Mouse (Mus musculus) adrenal gland (tissue): Measurements from ENCODE around the gene Rtn3.
"Not testable (repeated sequence)": the region's sequence is repeated elsewhere in the genome, so short reads cannot be mapped to it uniquely, and the experiment has no call there.

Experiments used
- intact Hi-C: fragments of 180-260 bp; cut with DNase I; formaldehyde crosslinking; loops from one replicate; pipeline ENCODE4 v1.15.1; 2025
- long read RNA-seq, 2 experiments: library from polyadenylated mRNA; unstranded; transcript quantifications; one replicate each; pipeline ENCODE4 v2.0.0; 2020; ENCODE audit warnings: borderline replicate concordance in 1 of 2; ENCODE audit not compliant: insufficient replicate concordance in 1 of 2

Gene Rtn3
- long read RNA-seq, experiment 1, transcript Rtn3-203 (7 exons, 2,762 nt), result major isoform, 79 of 96 reads
- long read RNA-seq, experiment 1, partial matches to known transcripts, result 1 of 96 reads
- long read RNA-seq, experiment 1, other reads (novel, unspliced or antisense), result 16 of 96 reads
- long read RNA-seq, experiment 2, transcript Rtn3-203 (7 exons, 2,762 nt), result major isoform, 81 of 94 reads
- long read RNA-seq, experiment 2, partial matches to known transcripts, result 2 of 94 reads
- long read RNA-seq, experiment 2, other reads (novel, unspliced or antisense), result 11 of 94 reads

- intact Hi-C loops, result no loop called here
Measured at GRCm38 (mm10) chr19:7482599-7483511, at the start of gene Rtn3. Rtn3 (minus strand) TSS chr19:7483281.

DNA sequence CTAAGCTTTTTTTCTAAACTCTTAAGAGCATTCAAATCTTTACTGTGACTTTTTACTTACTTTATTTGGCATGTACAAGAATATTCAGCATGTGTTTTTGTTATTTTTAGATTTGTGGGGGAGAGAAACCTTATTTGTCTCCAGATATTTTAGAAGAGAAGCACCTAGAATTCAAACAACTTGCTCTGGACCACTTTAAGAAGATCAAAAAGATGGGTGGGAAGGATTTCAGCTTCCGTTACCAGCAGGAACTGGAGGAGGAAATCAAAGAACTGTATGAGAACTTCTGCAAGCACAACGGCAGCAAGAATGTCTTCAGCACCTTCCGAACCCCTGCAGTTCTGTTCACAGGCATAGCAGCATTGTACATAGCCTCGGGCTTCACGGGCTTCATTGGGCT is 48.8 kb upstream of the Rtn3 start:
- intact Hi-C loops, result no loop called here

GRCm38 (mm10) chr19:7528639-7529428 is 45.8 kb upstream of the Rtn3 start:
- intact Hi-C loops, result loop anchor here (1.0 to 5.0 kb wide), 2 partner anchors 67 to 88 kb away; no protein-coding TSS in a partner anchor

- intact Hi-C loops, result loop anchor here (5.0 kb wide), 1 partner anchor 92 kb away; no protein-coding TSS in a partner anchor
Measured at GRCm38 (mm10) chr19:7524879-7525278, 41.8 kb upstream of the Rtn3 start.

DNA sequence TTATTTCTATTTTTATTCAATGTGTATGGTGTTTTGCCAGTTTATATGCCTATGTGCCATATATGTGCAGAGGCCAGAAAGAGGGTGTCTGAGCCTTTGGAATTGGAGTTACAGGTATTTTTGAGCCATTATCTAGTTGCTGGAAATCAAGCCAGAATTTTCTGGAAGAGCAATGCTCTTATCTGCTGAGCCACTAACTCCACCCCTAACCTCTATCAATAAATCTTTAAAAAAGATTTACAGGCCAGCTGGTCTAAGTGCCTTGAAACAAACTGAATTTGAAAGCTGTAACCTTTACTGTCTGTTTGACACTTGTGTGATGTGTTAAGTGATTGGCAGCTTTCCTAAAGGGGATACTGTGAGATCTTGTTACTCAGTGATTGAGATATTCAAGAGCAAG is 40.7 kb upstream of the Rtn3 start:
- intact Hi-C loops, result no loop called here

- intact Hi-C loops, result no loop called here
Measured at GRCm38 (mm10) chr19:7523292-7523691, 40.2 kb upstream of the Rtn3 start.

DNA sequence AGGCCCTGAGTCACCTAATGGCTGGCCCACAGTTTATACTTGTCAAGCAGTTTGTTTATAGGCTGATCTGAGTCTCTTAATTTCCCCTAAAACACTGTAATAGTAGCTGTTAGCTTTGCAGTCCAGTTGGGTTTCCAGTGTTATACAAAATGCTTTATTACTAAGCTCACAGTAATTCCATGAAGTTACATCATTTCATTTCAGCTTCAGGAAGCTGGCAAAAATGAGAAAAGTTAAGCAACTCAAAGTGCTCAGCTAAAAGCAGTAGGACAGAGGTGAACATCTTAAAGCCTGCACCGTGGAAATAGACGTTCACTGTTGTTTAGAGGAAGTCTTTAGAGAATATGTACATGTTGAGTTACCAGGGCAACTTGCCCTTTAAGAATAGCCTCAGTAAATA is 39.8 kb upstream of the Rtn3 start:
- intact Hi-C loops, result no loop called here

DNA sequence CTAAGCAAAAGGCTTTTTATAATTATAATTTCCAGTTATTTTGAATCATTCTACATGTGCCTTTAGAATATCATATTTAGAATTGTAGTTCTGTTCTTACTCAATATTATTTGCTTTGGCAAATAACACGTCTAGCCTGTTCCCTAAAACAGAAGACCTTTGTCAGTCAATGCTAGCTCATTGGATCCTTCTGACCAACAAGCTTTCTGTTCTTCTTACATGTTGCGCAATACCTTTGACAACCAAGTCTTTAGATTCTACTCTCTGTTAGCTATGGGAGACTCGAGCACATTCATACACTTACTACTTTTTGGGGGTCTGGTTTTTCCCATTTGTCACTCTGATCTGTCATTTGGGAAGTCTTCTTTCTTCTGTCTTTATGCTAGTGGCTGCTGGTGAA is 38.5 kb upstream of the Rtn3 start:
- intact Hi-C loops, result no loop called here

DNA sequence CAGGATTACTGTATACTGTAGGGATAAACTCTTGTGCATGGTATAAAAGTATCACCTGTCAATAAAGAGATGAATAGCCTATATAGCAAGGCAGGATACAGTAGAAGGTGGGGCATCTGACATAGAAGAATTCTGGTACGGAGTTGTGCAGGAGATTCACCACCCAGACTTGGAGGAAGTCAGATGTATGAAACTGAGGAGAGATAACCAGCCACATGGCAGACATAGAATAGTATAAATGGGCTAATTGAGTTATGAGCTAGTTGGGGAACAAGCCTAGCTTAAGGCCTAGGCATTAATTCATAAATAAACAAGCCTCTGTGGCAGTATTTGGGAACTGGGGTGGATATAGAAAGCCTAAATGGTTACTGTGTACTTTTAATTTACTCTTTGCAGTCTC is 33.4 kb upstream of the Rtn3 start:
- intact Hi-C loops, result loop anchor here (10.0 kb wide), 1 partner anchor 62 kb away; no protein-coding TSS in a partner anchor

- intact Hi-C loops, result no loop called here
Measured at GRCm38 (mm10) chr19:7508026-7508425, 24.9 kb upstream of the Rtn3 start.

- intact Hi-C loops, result no loop called here
Measured at GRCm38 (mm10) chr19:7506321-7506720, 23.2 kb upstream of the Rtn3 start.

DNA sequence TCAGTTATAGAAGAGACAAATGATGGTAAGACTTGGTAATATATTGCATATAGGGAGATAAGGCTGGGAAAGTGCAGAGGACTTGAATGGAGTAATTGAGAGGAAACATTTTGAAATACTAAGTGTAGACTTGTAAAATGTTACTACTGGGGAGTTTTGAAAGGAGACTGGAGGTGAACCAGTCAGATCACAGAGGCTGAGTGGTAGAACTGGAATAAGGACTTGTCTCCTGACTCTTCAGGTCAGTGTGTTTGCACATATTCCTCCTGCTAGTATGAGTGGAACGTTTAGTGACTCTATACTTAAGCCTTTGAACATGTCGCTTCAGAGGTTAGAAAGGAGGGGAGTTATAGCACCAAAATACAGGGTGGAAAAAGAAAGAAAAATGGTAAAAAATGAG is 19.4 kb upstream of the Rtn3 start:
- intact Hi-C loops, result no loop called here

- intact Hi-C loops, result no loop called here
Measured at GRCm38 (mm10) chr19:7500701-7501100, 17.6 kb upstream of the Rtn3 start.

- intact Hi-C loops, result no loop called here
Measured at GRCm38 (mm10) chr19:7498816-7499215, 15.7 kb upstream of the Rtn3 start.

- intact Hi-C loops, result not testable (repeated sequence)
Measured at GRCm38 (mm10) chr19:7496070-7496469, 13.0 kb upstream of the Rtn3 start.

DNA sequence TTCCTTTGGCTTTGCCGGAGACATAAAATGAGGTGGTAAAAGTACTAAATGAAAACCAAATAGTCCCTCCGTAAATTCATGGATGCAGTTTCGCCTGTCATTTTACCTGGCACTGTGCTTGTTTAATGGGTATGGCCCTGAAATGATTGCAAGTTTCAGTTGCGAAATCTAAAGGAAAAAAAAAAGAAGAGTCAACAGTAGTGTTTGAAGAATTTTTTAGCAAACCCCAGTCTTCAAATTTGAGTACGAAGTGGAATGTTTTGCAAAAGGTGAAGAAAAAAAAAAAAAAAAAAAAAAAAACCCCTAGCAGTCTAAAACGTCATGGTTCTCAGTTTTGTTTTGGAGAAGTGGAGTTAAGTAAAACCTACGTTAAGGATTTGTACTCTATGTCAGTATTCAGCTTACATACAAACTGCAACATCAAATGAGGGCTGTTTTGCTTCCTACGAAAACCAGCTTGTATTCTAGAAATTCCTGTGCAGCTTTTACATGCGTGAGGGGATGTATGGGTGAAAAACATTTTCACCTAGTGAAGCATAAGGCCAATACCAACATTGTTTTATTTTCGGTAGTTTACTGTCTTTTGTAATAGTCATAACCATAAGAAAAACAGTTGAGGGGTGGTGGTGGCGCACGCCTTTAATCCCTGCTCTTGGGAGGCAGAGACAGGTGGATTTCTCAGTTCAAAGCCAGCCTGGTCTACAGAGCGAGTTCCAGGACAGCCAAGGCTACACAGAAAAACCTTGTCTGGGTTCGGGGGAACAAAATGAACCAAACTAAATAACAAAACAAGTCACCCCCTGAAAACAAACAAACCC is 12.3 kb upstream of the Rtn3 start:
- intact Hi-C loops, result no loop called here

DNA sequence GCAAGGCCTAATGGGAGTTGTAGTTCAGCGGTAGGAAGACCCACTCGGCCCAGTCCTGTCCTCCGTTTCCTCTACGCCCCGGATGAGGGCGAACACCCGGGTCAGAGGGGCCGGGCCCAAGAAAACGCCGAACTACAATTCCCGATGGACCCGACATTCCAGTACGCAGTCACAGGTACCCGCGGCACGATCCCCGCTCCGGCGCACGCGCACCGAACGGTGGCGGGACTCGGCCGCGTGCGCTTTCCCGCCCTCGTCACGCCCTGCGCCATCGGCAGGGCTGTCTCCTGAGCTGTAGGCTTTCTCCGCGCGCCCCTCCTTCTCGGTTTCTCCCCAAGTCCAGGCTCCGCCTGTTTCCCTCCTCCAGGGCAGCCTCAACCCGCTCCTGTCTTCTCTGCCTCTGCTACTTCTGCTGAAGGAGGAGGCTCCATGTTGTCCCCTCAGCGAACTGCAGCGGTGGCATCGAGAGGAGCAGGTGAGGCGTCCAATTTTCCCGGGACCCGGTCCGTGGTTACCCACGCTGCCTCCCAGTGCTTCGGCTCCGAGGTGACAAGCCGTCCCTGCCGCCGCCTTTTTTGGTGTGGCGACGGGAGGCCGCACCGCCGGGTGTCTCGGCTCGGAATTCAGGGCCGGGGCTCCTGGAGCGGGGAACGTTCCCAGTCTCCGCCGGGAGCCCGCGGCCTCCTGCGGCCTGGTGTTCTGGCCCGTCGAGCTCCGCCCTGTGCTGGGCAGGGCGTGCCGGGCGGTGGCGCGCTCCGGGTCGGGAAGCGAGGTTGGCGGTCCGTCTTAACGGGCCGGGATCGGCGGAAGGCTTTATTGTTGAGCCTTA is 11.3 kb upstream of the Rtn3 start:
- intact Hi-C loops, result no loop called here

DNA sequence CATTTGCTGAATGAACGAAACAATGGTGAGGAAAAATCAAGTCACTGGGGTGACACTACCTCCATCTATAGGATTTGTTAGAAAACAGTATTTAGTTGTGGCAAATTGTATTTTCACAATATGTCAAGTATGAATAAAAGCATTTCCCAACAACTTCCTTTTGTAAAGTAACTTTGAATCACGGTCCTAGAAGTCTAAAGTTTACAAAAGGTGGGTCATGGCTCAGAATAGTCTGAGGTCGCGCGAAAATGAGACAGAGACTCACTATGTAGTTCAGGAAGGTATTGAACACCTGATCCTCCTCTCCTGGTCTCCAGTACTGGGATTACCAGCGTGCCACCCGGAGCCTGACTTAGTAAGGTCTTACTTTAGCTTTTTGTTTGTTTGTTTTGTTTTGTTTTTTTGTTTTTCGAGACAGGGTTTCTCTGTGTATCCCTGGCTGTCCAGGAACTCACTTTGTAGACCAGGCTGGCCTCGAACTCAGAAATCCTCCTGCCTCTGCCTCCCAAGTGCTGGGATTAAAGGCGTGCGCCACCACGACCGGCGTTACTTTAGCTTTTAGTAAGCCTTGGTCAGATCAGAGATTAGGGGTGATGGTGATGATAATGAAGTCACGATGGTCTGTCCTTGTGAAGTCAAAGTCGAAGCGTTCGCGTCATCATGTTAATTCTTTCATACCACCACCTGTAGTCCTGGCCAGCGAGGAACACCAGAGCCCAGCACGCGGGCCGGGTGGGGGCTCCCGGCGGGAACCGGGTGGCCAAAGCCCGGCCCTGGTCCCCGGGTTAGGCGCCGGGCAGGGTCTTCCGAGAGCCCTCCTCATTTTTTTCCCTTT is 10.5 kb upstream of the Rtn3 start, which contains the start of gene Atl3:
Atl3 (plus strand) TSS at position 689 of the 835 bp plus-strand sequence.
- intact Hi-C loops, result no loop called here

GRCm38 (mm10) chr19:7492682-7493081 is 9.6 kb upstream of the Rtn3 start:
- intact Hi-C loops, result no loop called here
